Mouse (Mus musculus) forebrain, embryonic 16.5 days (tissue): ENCODE measurements at regions not wholly inside any gene's neighbourhood (a gene's known extent, or its start where the extent isn't known, plus 50 kb on each side); places are given as distances from the start of the nearest gene placed in this dataset.

Source experiments
- ATAC-seq: fragments of 200-750 bp; cut with Nextera tagmentation; 2 replicates; pipeline ENCODE4 v1.8.0; 2017; ENCODE audit warnings: mild to moderate bottlenecking, moderate library complexity
- H3K27ac ChIP-seq: fragments of 300-500 bp; sonication (generic); 2 replicates; pipeline ENCODE4 v1.5.1; 2014; ENCODE audit warnings: low read length, control low read depth
- H3K27me3 ChIP-seq: fragments of 300-500 bp; sonication (generic); replicated peaks from 2 replicates; pipeline ENCODE4 v1.6.1; 2014; ENCODE audit warnings: low read length; ENCODE audit not compliant: control insufficient read depth, insufficient read depth
- H3K36me3 ChIP-seq: fragments of 300-500 bp; sonication (generic); 2 replicates; pipeline ENCODE4 v1.6.1; 2014; ENCODE audit not compliant: control insufficient read depth, insufficient read depth
- H3K4me1 ChIP-seq: fragments of 300-500 bp; sonication (generic); replicated peaks from 2 replicates; pipeline ENCODE4 v1.6.1; 2014; ENCODE audit warnings: low read length; ENCODE audit not compliant: control insufficient read depth, insufficient read depth
- H3K4me2 ChIP-seq: fragments of 300-500 bp; sonication (generic); 2 replicates; pipeline ENCODE4 v1.6.1; 2014; ENCODE audit warnings: mild to moderate bottlenecking, low read length, control low read depth
- H3K4me3 ChIP-seq: fragments of 300-500 bp; sonication (generic); replicated peaks from 2 replicates; pipeline ENCODE4 v1.5.1; 2014; ENCODE audit warnings: mild to moderate bottlenecking, low read length, control low read depth
- H3K9ac ChIP-seq: fragments of 300-500 bp; sonication (generic); replicated peaks from 2 replicates; pipeline ENCODE4 v1.6.1; 2014; ENCODE audit warnings: low read depth, low read length, control low read depth
- H3K9me3 ChIP-seq: fragments of 300-500 bp; sonication (generic); 2 replicates; pipeline ENCODE4 v1.6.1; 2016; ENCODE audit warnings: low read length; ENCODE audit not compliant: control insufficient read depth
- WGBS: fragments of 180-500 bp; shearing (Covaris S2); extraction: QIAGEN DNeasy Blood & Tissue Kit; methylation state at CpG from one replicate; pipeline ENCODE4 v1.1.7; 2014; 5-methylcytosine and 5-hydroxymethylcytosine counted together

DNA sequence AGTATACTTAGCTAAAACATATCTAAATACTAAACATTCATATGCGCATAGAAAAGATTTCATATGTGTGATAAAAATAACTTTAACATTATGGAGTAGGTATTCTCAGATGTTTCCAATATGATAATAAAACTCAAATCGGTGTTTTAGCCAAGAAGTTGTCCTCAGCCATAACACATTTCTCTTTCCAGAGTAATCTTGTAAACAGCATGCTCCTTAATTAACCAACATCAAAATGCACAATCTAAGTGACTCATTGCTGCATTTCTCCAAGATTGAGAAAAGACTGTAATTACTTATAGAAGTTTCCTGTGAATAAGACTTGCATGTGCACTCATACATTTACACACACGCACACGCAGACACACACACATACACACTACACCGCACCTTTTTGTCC, 95.1 kb upstream of the Mme start:
- H3K27ac ChIP-seq = no peak overlapping the region
- no peak overlapping the region for H3K4me2 ChIP-seq
- no peak overlapping the region for H3K9ac ChIP-seq
- H3K4me1 ChIP-seq = no peaks in the 10 kb centered on the region; the same call in 1 of the 2 replicates
- peak; percentile 54 for ATAC-seq
- no peaks in the 10 kb centered on the region for H3K27me3 ChIP-seq
- WGBS = 77% methylated on average over 5 of the region's 5 CpGs
- H3K36me3 ChIP-seq = no peaks in the 10 kb centered on the region
- H3K4me3 ChIP-seq = no peak overlapping the region
- no peaks in the 10 kb centered on the region for H3K9me3 ChIP-seq

- Histone ChIP-seq H3K4me3 (no peak overlapping the region), H3K27ac (no peak overlapping the region), H3K4me2 (no peak overlapping the region), H3K9me3 (no peaks in the 10 kb centered on the region), H3K4me1 (no peaks in the 10 kb centered on the region), H3K36me3 (no peaks in the 10 kb centered on the region), H3K9ac (no peak overlapping the region), H3K27me3 (no peaks in the 10 kb centered on the region)
- no peak for ATAC-seq
- 64% methylated on average over 5 of the region's 5 CpGs for WGBS
Measured at GRCm38 (mm10) chr3:63182411-63183166, 58.7 kb upstream of the Mme start.

DNA sequence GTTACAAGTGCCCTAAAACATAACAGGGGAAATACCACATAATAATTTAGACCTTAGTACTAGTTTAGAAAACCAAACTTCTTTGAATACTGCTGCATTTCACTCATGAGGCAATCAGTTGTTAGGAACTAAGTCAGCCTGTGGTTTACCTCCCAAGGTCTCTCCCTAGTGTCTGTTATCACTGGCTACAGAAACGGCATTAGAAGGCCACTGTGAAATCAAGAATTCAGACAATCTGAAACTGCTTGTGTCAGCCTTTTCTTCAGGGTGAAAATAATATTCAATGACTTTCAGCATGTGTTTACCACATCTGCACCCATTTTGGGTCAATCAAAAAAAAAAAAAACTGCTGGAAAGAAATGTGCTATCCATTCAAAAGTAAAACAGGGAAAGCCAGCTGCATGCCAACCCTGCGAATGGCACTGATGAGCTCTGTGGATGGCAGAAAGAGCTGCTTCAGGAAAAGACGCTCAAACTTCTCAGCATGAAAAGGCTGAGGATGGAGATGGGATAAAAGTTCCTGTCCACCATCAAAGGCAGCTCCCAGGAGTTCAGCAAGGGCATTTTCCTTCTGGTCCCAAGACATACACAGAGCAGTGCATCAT, 53.4 kb upstream of the Mme start:
- Histone ChIP-seq H3K9me3 (no peaks in the 10 kb centered on the region), H3K4me1 (no peaks in the 10 kb centered on the region), H3K4me3 (no peak overlapping the region), H3K27ac (no peak overlapping the region), H3K36me3 (no peaks in the 10 kb centered on the region), H3K27me3 (no peaks in the 10 kb centered on the region), H3K4me2 (no peak overlapping the region), H3K9ac (no peak overlapping the region)
- no peak for ATAC-seq
- WGBS = 78% methylated on average over 3 of the region's 3 CpGs
